Mouse (Mus musculus) brain, embryonic 14.5 days (tissue): ENCODE measurements around the gene Atp2c2. TPM values are rescaled to one million over a fixed set of nuclear protein-coding genes. Genes with fewer than 3 reads are reported as not detected.

Experiments
- DNase-seq: peaks from one replicate; pipeline ENCODE4 v3.0.0-alpha.2; 2011; ENCODE audit warnings: low read depth
- CTCF ChIP-seq: fragments of 200-500 bp; IDR thresholded peaks from 2 replicates; pipeline ENCODE4 v1.5.1; 2012; ENCODE audit warnings: inconsistent platforms, mild to moderate bottlenecking, moderate library complexity, borderline replicate concordance; ENCODE audit not compliant: insufficient read depth, insufficient read length; ENCODE audit errors: extremely low read depth
- POLR2A ChIP-seq: fragments of 200-500 bp; IDR thresholded peaks from 2 replicates; pipeline ENCODE4 v1.6.1; 2012; ENCODE audit warnings: mild to moderate bottlenecking, inconsistent platforms, borderline replicate concordance; ENCODE audit not compliant: poor library complexity, insufficient read depth, insufficient read length, severe bottlenecking; ENCODE audit errors: extremely low read depth
- polyA plus RNA-seq: library from polyadenylated mRNA; depleted of rRNA; stranded (reverse); fragments of >200 nt; gene quantifications from 2 replicates; pipeline ENCODE4 v1.2.3, GENCODE M21; 2012

Atp2c2 gene
- polyA plus RNA-seq, 1 experiment = 0.38 TPM

GRCm38 (mm10) chr8:119678138-119678843 is 21.5 kb upstream of the Atp2c2 start:
- peak; percentile 65 for TF ChIP-seq CTCF
- no peak for TF ChIP-seq POLR2A
- DNase-seq = peak; percentile 69

GRCm38 (mm10) chr8:119679184-119679583 is 20.6 kb upstream of the Atp2c2 start:
- TF ChIP-seq CTCF (no peak), POLR2A (no peak)

GRCm38 (mm10) chr8:119690602-119691001 is 9.2 kb upstream of the Atp2c2 start:
- no peak for DNase-seq
- TF ChIP-seq CTCF (no peak), POLR2A (no peak)

More at GRCm38 (mm10) chr8:119679184-119679583, 20.6 kb upstream of the Atp2c2 start:
- DNase-seq = no peak

GRCm38 (mm10) chr8:119691989-119692388 is 7.8 kb upstream of the Atp2c2 start:
- DNase-seq = no peak
- no peak for TF ChIP-seq CTCF
- no peak for TF ChIP-seq POLR2A

GRCm38 (mm10) chr8:119694696-119695095 is 5.1 kb upstream of the Atp2c2 start:
- TF ChIP-seq CTCF (no peak), POLR2A (no peak)
- DNase-seq = no peak

- DNase-seq = no peak
- TF ChIP-seq CTCF = no peak
- no peak for TF ChIP-seq POLR2A
These were observed 2.6 kb upstream of the Atp2c2 start for GRCm38 (mm10) chr8:119697163-119697562.

GRCm38 (mm10) chr8:119698960-119699359 is 849 bp upstream of the Atp2c2 start:
- DNase-seq = no peak
- TF ChIP-seq CTCF (peak; percentile 59), POLR2A (no peak)

- no peak for DNase-seq
These were observed 3.2 kb downstream of the Atp2c2 start for GRCm38 (mm10) chr8:119702965-119703364.

GRCm38 (mm10) chr8:119707146-119707545 is 7.3 kb downstream of the Atp2c2 start:
- no peak for DNase-seq
- no peak for TF ChIP-seq POLR2A
- no peak for TF ChIP-seq CTCF

More at GRCm38 (mm10) chr8:119702965-119703364, 3.2 kb downstream of the Atp2c2 start:
- no peak for TF ChIP-seq CTCF
- TF ChIP-seq POLR2A = no peak

GRCm38 (mm10) chr8:119708471-119708870 is 8.7 kb downstream of the Atp2c2 start:
- DNase-seq = no peak
- no peak for TF ChIP-seq POLR2A
- no peak for TF ChIP-seq CTCF

- no peak for TF ChIP-seq POLR2A
- DNase-seq = peak; percentile 48
These were observed 9.3 kb downstream of the Atp2c2 start for GRCm38 (mm10) chr8:119708878-119709702.

GRCm38 (mm10) chr8:119709703-119710093 is 9.9 kb downstream of the Atp2c2 start:
- TF ChIP-seq CTCF (no peak), POLR2A (no peak)
- DNase-seq = no peak

- no peak for DNase-seq
- no peak for TF ChIP-seq POLR2A
- TF ChIP-seq CTCF = no peak
These were observed 12.4 kb downstream of the Atp2c2 start for GRCm38 (mm10) chr8:119712226-119712625.
